ENCODE assay signal across 19 mouse cellular contexts in the genomic region with DNA sequence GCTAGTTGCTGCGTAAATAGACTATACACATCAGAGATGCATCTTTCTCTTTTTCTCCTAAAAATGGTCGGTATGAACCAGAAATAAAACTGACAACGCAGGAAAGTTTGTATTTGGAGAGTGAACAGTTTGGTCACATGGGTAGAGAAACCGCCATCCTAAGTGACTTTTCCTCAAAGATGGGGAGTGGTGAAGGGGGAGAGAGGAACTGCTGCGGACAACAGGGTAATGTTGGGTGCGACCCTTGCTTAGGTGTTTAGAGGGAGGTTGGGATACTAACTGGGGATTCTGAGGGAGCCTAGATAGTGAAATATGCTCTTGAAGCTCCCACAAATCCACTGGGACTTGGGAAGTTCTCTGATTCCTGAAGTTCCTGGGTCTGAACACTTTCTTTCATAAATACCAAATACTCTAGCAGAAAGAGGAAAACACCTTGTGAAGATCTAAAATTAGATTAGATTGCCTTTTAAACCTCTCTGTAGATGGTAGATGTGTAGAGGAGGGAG. TPM values are rescaled to one million over a fixed set of nuclear protein-coding genes. Genes with fewer than 3 reads are reported as not detected.
A peak's percentile ranks its signal among the peaks of the same experiment; 100 is the strongest.
DNase-seq lines count a peak whose midpoint lies in the region; ATAC-seq and TF ChIP-seq lines count a peak whose summit lies in the region.
"Had no signal": no experiment of that assay in that cellular context is flagged by ENCODE, and none has a peak within 500 bp of the region (broad histone marks: within the 10 kb centered on the region; RNA-seq: fewer than 3 reads in every experiment).

No protein-coding gene starts in this region.

- peak overlapping the region; percentile 44; the same call in 1 of the 2 replicates for H3K9ac ChIP-seq in hindbrain, embryonic 13.5 days
- no peak overlapping the region for H3K9ac ChIP-seq in midbrain, embryonic 15.5 days
- H3K9ac ChIP-seq: embryonic facial prominence, embryonic 15.5 days; liver, embryonic 14.5 days had no signal

- H3K27ac ChIP-seq in layer of hippocampus, adult 2 months, result 0 out of 2 replicates have a peak overlapping the region, but pooled peaks have one; percentile 4
- H3K27ac ChIP-seq in hindbrain, embryonic 13.5 days, result peak overlapping the region; percentile 83
- 0 out of 2 replicates have a peak overlapping the region, but pooled peaks have one; percentile 40 for H3K27ac ChIP-seq in midbrain, embryonic 15.5 days
- H3K27ac ChIP-seq: embryonic facial prominence, embryonic 15.5 days; limb, embryonic 10.5 days; liver, embryonic 14.5 days had no signal

- DNase-seq in layer of hippocampus, adult 2 months (ENCODE audit: low spot score in 2 of 2), result no peak
- no peak for DNase-seq in layer of hippocampus, postnatal 36 days
- DNase-seq in retina, postnatal 1 day, result peak; percentile 24
- DNase-seq in layer of hippocampus, adult 9-10 months (ENCODE audit: low spot score), result no peak
- no peak for DNase-seq in kidney, adult 11 months
- DNase-seq: adrenal gland, postnatal 25 days; heart, adult 11 months; kidney, postnatal 10 days; lung, postnatal 10 days had no signal

- no peak for ATAC-seq in hindbrain, embryonic 13.5 days (ENCODE audit: low FRiP score)
- no peak for ATAC-seq in midbrain, embryonic 15.5 days (replicated peaks)
- ATAC-seq in monocyte, adult 5-6 weeks (replicated peaks; ENCODE audit: insufficient number of reproducible peaks, low FRiP score, low TSS enrichment, poor library complexity, severe bottlenecking), result no peak
- ATAC-seq: intestine, embryonic 16.5 days had no signal

- no peak for TF ChIP-seq CTCF in layer of hippocampus, adult 2 months (conservative IDR thresholded peaks at IDR 0.05)

- no peak overlapping the region for H3K4me3 ChIP-seq in layer of hippocampus, adult 2 months
- peak overlapping the region; percentile 30 for H3K4me3 ChIP-seq in hindbrain, embryonic 13.5 days
- peak overlapping the region; percentile 21 for H3K4me3 ChIP-seq in midbrain, embryonic 15.5 days
- H3K4me3 ChIP-seq: embryonic facial prominence, embryonic 15.5 days; limb, embryonic 10.5 days had no signal

- 2% methylated on average over 6 of the region's 6 CpGs for WGBS in hindbrain, embryonic 13.5 days
- WGBS in midbrain, embryonic 15.5 days, result under 1% methylated on average over 6 of the region's 6 CpGs

- H3K36me3 ChIP-seq in hindbrain, embryonic 13.5 days, result no peaks in the 10 kb centered on the region
- H3K36me3 ChIP-seq in midbrain, embryonic 15.5 days (replicated peaks), result no peaks in the 10 kb centered on the region
- H3K36me3 ChIP-seq: embryonic facial prominence, embryonic 15.5 days; G1E; limb, embryonic 10.5 days had no signal

- peaks cover 90% of the 10 kb centered on the region for H3K27me3 ChIP-seq in hindbrain, embryonic 13.5 days
- H3K27me3 ChIP-seq in midbrain, embryonic 15.5 days (replicated peaks), result peaks cover 58% of the 10 kb centered on the region

- no peaks in the 10 kb centered on the region for H3K9me3 ChIP-seq in hindbrain, embryonic 13.5 days
- H3K9me3 ChIP-seq in midbrain, embryonic 15.5 days, result no peaks in the 10 kb centered on the region
- H3K9me3 ChIP-seq: embryonic facial prominence, embryonic 15.5 days; limb, embryonic 10.5 days had no signal

- H3K4me1 ChIP-seq in hindbrain, embryonic 13.5 days (replicated peaks), result peaks cover 7% of the 10 kb centered on the region; the same call in 1 of the 2 replicates
- no peaks in the 10 kb centered on the region for H3K4me1 ChIP-seq in midbrain, embryonic 15.5 days
- H3K4me1 ChIP-seq: embryonic facial prominence, embryonic 15.5 days; limb, embryonic 10.5 days had no signal

- H3K4me2 ChIP-seq in hindbrain, embryonic 13.5 days, result peak overlapping the region; percentile 45
- peak overlapping the region; percentile 36 for H3K4me2 ChIP-seq in midbrain, embryonic 15.5 days
- H3K4me2 ChIP-seq: embryonic facial prominence, embryonic 15.5 days had no signal

RNA-seq across cellular contexts. Expression of gene Zic1, which starts 40.7 kb away (rescaled TPM):
- total RNA-seq in layer of hippocampus, adult 2 months (2021), result 10 to 100 TPM; 12.1 to 18.4 TPM
- 10 to 100 TPM in 1 of 2 experiments, 1 to 10 TPM in 1; 9.2 to 13.7 TPM for total RNA-seq in layer of hippocampus, postnatal 36 days (2021)
- 13.7 and 21.3 TPM in 2 replicates for polyA plus RNA-seq in hindbrain, embryonic 13.5 days (2015; fragmentation: Nextera tagmentation; extraction: Ambion mirVana)
- 10.0 and 11.6 TPM in 2 replicates for polyA plus RNA-seq in midbrain, embryonic 15.5 days (2015; fragmentation: Nextera tagmentation; extraction: Ambion mirVana)
- total RNA-seq in monocyte, adult 5-6 weeks (2017), result not detected in 3 replicates
- total RNA-seq: adrenal gland, postnatal 25 days had no signal
- polyA plus RNA-seq: G1E; heart, postnatal 0 days; intestine, embryonic 16.5 days; spleen, adult 2 months had no signal

RNA-seq across cellular contexts. Expression of gene Zic4, which starts 44.1 kb away (rescaled TPM):
- total RNA-seq in layer of hippocampus, adult 2 months (2021), result 1 to 10 TPM; 2.8 to 3.3 TPM
- 1 to 10 TPM; 2.8 to 4.4 TPM for total RNA-seq in layer of hippocampus, postnatal 36 days (2021)
- polyA plus RNA-seq in hindbrain, embryonic 13.5 days (2015; fragmentation: Nextera tagmentation; extraction: Ambion mirVana), result 42.7 and 58.2 TPM in 2 replicates
- polyA plus RNA-seq in midbrain, embryonic 15.5 days (2015; fragmentation: Nextera tagmentation; extraction: Ambion mirVana), result 53.1 and 59.1 TPM in 2 replicates
- not detected in 3 replicates for total RNA-seq in monocyte, adult 5-6 weeks (2017)
- total RNA-seq: adrenal gland, postnatal 25 days had no signal
- polyA plus RNA-seq: G1E; heart, postnatal 0 days; intestine, embryonic 16.5 days; spleen, adult 2 months had no signal

Comparison
In these comparisons a context has a peak if more than half of its experiments do, and no peak if none do; other contexts are left out.
1. H3K27ac ChIP-seq: peak in every context shown above with its lines; median percentile 83 in hindbrain, embryonic 13.5 days; 40 in midbrain, embryonic 15.5 days; 4 in layer of hippocampus, adult 2 months.
2. RNA of gene Zic1, which starts 40.7 kb away (total RNA-seq): 12.1 to 18.4 TPM in layer of hippocampus, adult 2 months and 9.2 to 13.7 TPM in layer of hippocampus, postnatal 36 days; not detected in monocyte, adult 5-6 weeks; every median in the first group is over 10 times any median in the second.